In genomic region chr14:56337696-56338095, GRCm38 (mm10) we compare ENCODE assay signal across 29 mouse cellular contexts. TPM values are rescaled to one million over a fixed set of nuclear protein-coding genes. Genes with fewer than 3 reads are reported as not detected.
A peak's percentile ranks its signal among the peaks of the same experiment; 100 is the strongest.
DNase-seq lines count a peak whose midpoint lies in the region; ATAC-seq and TF ChIP-seq lines count a peak whose summit lies in the region.
"Had no signal": no experiment of that assay in that cellular context is flagged by ENCODE, and none has a peak within 500 bp of the region (broad histone marks: within the 10 kb centered on the region; RNA-seq: fewer than 3 reads in every experiment).

No protein-coding gene starts in this region.

- no peaks in the 10 kb centered on the region for H3K9me3 ChIP-seq in hindbrain, embryonic 11.5 days (ENCODE audit: control insufficient read depth, low read length)
- no peaks in the 10 kb centered on the region for H3K9me3 ChIP-seq in hindbrain, postnatal 0 days (ENCODE audit: low read length)
- H3K9me3 ChIP-seq: embryonic facial prominence, embryonic 13.5 days; forebrain, embryonic 12.5 days; heart, embryonic 15.5 days; limb, embryonic 13.5 days; liver, embryonic 15.5 days; stomach, embryonic 15.5 days had no signal

- H3K4me1 ChIP-seq in hindbrain, embryonic 11.5 days (replicated peaks; ENCODE audit: control insufficient read depth, insufficient read depth, low read length): no peaks in the 10 kb centered on the region
- H3K4me1 ChIP-seq in hindbrain, postnatal 0 days (ENCODE audit: insufficient read depth, low read length): no peaks in the 10 kb centered on the region
- H3K4me1 ChIP-seq: forebrain, embryonic 12.5 days; liver, embryonic 15.5 days; stomach, embryonic 15.5 days had no signal

- H3K27ac ChIP-seq in hindbrain, embryonic 11.5 days (ENCODE audit: low read depth, low read length): no peak overlapping the region
- H3K27ac ChIP-seq in hindbrain, postnatal 0 days: no peak overlapping the region
- H3K27ac ChIP-seq: embryonic facial prominence, embryonic 13.5 days; forebrain, embryonic 12.5 days; heart, embryonic 15.5 days; layer of hippocampus, adult 2 months; limb, embryonic 13.5 days; liver, embryonic 15.5 days; stomach, embryonic 15.5 days had no signal

- no peaks in the 10 kb centered on the region for H3K36me3 ChIP-seq in hindbrain, embryonic 11.5 days (ENCODE audit: control insufficient read depth, insufficient read depth, low read length)
- H3K36me3 ChIP-seq in hindbrain, postnatal 0 days (ENCODE audit: insufficient read depth, low read length): no peaks in the 10 kb centered on the region
- H3K36me3 ChIP-seq: embryonic facial prominence, embryonic 13.5 days; forebrain, embryonic 12.5 days; heart, embryonic 15.5 days; limb, embryonic 13.5 days; liver, embryonic 15.5 days; stomach, embryonic 15.5 days had no signal

- no peak for ATAC-seq in hindbrain, embryonic 11.5 days (ENCODE audit: low FRiP score)
- no peak for ATAC-seq in hindbrain, postnatal 0 days
- ATAC-seq: intestine, embryonic 16.5 days had no signal

- intact Hi-C loops in left cerebral cortex, postnatal 10 days (cut with DNase I): no loop called here

- TF ChIP-seq CTCF in hindbrain, postnatal 0 days (IDR thresholded peaks at IDR 0.05; ENCODE audit: low read depth): no peak

- no peaks in the 10 kb centered on the region for H3K27me3 ChIP-seq in hindbrain, embryonic 11.5 days (ENCODE audit: control insufficient read depth, insufficient read depth, low read length)
- no peaks in the 10 kb centered on the region for H3K27me3 ChIP-seq in hindbrain, postnatal 0 days (ENCODE audit: insufficient read depth, low read length)
- H3K27me3 ChIP-seq: embryonic facial prominence, embryonic 13.5 days; forebrain, embryonic 12.5 days; heart, embryonic 15.5 days; limb, embryonic 13.5 days; liver, embryonic 15.5 days; stomach, embryonic 15.5 days had no signal

- no peak overlapping the region for H3K4me3 ChIP-seq in hindbrain, embryonic 11.5 days (ENCODE audit: low read depth, low read length)
- H3K4me3 ChIP-seq in hindbrain, postnatal 0 days (ENCODE audit: low read length): no peak overlapping the region
- H3K4me3 ChIP-seq: embryonic facial prominence, embryonic 13.5 days; erythroblast, embryonic 14.5 days; forebrain, embryonic 12.5 days; heart, embryonic 15.5 days; layer of hippocampus, adult 2 months; limb, embryonic 13.5 days; liver, embryonic 15.5 days; stomach, embryonic 15.5 days had no signal

- 82% methylated on average over 2 of the region's 2 CpGs for WGBS in hindbrain, embryonic 11.5 days
- WGBS in hindbrain, postnatal 0 days: 79% methylated on average over 2 of the region's 2 CpGs

- no peak overlapping the region for H3K9ac ChIP-seq in hindbrain, embryonic 11.5 days (ENCODE audit: low read depth, low read length)
- no peak overlapping the region for H3K9ac ChIP-seq in hindbrain, postnatal 0 days (replicated peaks; ENCODE audit: low read length)
- H3K9ac ChIP-seq: embryonic facial prominence, embryonic 13.5 days; forebrain, embryonic 12.5 days; heart, embryonic 15.5 days; limb, embryonic 13.5 days; liver, embryonic 15.5 days; stomach, embryonic 15.5 days had no signal

- peak; percentile 13 for DNase-seq in hindbrain, embryonic 11.5 days (ENCODE audit: low spot score)
- DNase-seq in hindbrain, postnatal 0 days (ENCODE audit: low spot score): no peak
- peak; percentile 59 for DNase-seq in testis, postnatal 10 days (ENCODE audit: low spot score)
- no peak for DNase-seq in testis, postnatal 14 days (ENCODE audit: low spot score)
- peak; percentile 57 for DNase-seq in adrenal gland, postnatal 14 days
- no peak for DNase-seq in layer of hippocampus, adult 18-20 months (ENCODE audit: low spot score in 2 of 2)
- no peak for DNase-seq in left cerebral cortex, postnatal 10 days (ENCODE audit: extremely low spot score in 1 of 2, low spot score in 2 of 2)
- DNase-seq: cerebellum, adult 11 months; cerebellum, adult 9-11 months; gastrocnemius, postnatal 36 days; heart, postnatal 36 days; kidney, adult 9 months; kidney, postnatal 14 days; right cerebral cortex, adult 18-20 months; thymus, adult 2 months had no signal

- H3K4me2 ChIP-seq in hindbrain, embryonic 11.5 days (replicated peaks; ENCODE audit: low read depth, low read length): no peak overlapping the region
- H3K4me2 ChIP-seq in hindbrain, postnatal 0 days (ENCODE audit: low read depth, low read length): no peak overlapping the region
- H3K4me2 ChIP-seq: embryonic facial prominence, embryonic 13.5 days; forebrain, embryonic 12.5 days; heart, embryonic 15.5 days; limb, embryonic 13.5 days; liver, embryonic 15.5 days; stomach, embryonic 15.5 days had no signal

RNA-seq across cellular contexts. Expression of gene Atp12a, which starts 27.2 kb away (rescaled TPM):
- 0.15 and 0.25 TPM in 2 replicates for polyA plus RNA-seq in hindbrain, embryonic 11.5 days (2014; fragmentation: Nextera tagmentation; extraction: Ambion mirVana)
- 0.18 and 0.68 TPM in 2 replicates for total RNA-seq in hindbrain, postnatal 0 days (2014; rRNA removed)
- 0.26 and 0.48 TPM in 2 replicates for polyA plus RNA-seq in hindbrain, postnatal 0 days (2015; fragmentation: Nextera tagmentation; extraction: Ambion mirVana)
- total RNA-seq in adrenal gland, postnatal 14 days (2021): 0.07 TPM in 1 of 2 replicates, not detected in the other
- under 1 TPM in 1 of 2 experiments, not detected in 1; 0.28 TPM for total RNA-seq in layer of hippocampus, adult 18-20 months (2021)
- under 1 TPM; 0.21 to 0.39 TPM for total RNA-seq in left cerebral cortex, postnatal 10 days (2021)
- total RNA-seq: common myeloid progenitor, adult 5-6 weeks; gastrocnemius, postnatal 36 days; heart, adult 8-10 months; heart, postnatal 36 days; layer of hippocampus, adult 2 months; megakaryocyte, adult 5-6 weeks; MEL had no signal
- polyA plus RNA-seq: erythroblast, embryonic 14.5 days; liver, embryonic 15.5 days; neural tube, embryonic 11.5 days had no signal

Comparison
In these comparisons a context has a peak if more than half of its experiments do, and no peak if none do; other contexts are left out.
1. DNase-seq: peak in hindbrain, embryonic 11.5 days (single experiment), testis, postnatal 10 days (single experiment) and adrenal gland, postnatal 14 days (single experiment); none in hindbrain, postnatal 0 days (single experiment), testis, postnatal 14 days (single experiment), layer of hippocampus, adult 18-20 months (0 of 2) and left cerebral cortex, postnatal 10 days (0 of 2).